Mouse (Mus musculus) embryonic facial prominence, embryonic 15.5 days (tissue): ENCODE data around the gene Slc30a7. TPM values are rescaled to one million over a fixed set of nuclear protein-coding genes. Genes with fewer than 3 reads are reported as not detected.

Source experiments
- ATAC-seq: fragments of 200-750 bp; cut with Nextera tagmentation; 2 replicates; pipeline ENCODE4 v1.8.0; 2017; ENCODE audit warnings: low read depth, moderate TSS enrichment; ENCODE audit not compliant: insufficient number of reproducible peaks, low FRiP score, low TSS enrichment
- H3K27ac ChIP-seq: fragments of 300-500 bp; sonication (generic); replicated peaks from 2 replicates; pipeline ENCODE4 v1.5.1; 2015; ENCODE audit warnings: mild to moderate bottlenecking, inconsistent platforms
- H3K27me3 ChIP-seq: fragments of 300-500 bp; sonication (generic); 2 replicates; pipeline ENCODE4 v1.6.1; 2015; ENCODE audit warnings: inconsistent platforms
- H3K36me3 ChIP-seq: fragments of 300-500 bp; sonication (generic); 2 replicates; pipeline ENCODE4 v1.6.1; 2015; ENCODE audit warnings: mild to moderate bottlenecking, inconsistent platforms
- H3K4me1 ChIP-seq: fragments of 300-500 bp; sonication (generic); 2 replicates; pipeline ENCODE4 v1.6.1; 2015; ENCODE audit warnings: inconsistent platforms
- H3K4me2 ChIP-seq: fragments of 300-500 bp; sonication (generic); replicated peaks from 2 replicates; pipeline ENCODE4 v1.6.1; 2015; ENCODE audit warnings: mild to moderate bottlenecking, inconsistent platforms
- H3K4me3 ChIP-seq: fragments of 300-500 bp; sonication (generic); replicated peaks from 2 replicates; pipeline ENCODE4 v1.5.1; 2015; ENCODE audit warnings: mild to moderate bottlenecking, inconsistent platforms
- H3K9ac ChIP-seq: fragments of 300-500 bp; sonication (generic); 2 replicates; pipeline ENCODE4 v1.6.1; 2015; ENCODE audit warnings: inconsistent platforms
- H3K9me3 ChIP-seq: fragments of 300-500 bp; sonication (generic); replicated peaks from 2 replicates; pipeline ENCODE4 v1.6.1; 2016; ENCODE audit warnings: inconsistent platforms
- WGBS: fragments of 180-500 bp; shearing (Covaris S2); methylation state at CpG from one replicate; pipeline ENCODE4 v1.1.7; 2015; 5-methylcytosine and 5-hydroxymethylcytosine counted together
- polyA plus RNA-seq: library from polyadenylated mRNA; unstranded; fragments of >200 nt; fragmentation: Nextera tagmentation; extraction: Ambion mirVana; gene quantifications from 2 replicates; pipeline ENCODE4 v1.2.1, GENCODE M21; 2015

Slc30a7 gene
- polyA plus RNA-seq, 1 experiment from 2014 or later: 30.3 TPM

DNA sequence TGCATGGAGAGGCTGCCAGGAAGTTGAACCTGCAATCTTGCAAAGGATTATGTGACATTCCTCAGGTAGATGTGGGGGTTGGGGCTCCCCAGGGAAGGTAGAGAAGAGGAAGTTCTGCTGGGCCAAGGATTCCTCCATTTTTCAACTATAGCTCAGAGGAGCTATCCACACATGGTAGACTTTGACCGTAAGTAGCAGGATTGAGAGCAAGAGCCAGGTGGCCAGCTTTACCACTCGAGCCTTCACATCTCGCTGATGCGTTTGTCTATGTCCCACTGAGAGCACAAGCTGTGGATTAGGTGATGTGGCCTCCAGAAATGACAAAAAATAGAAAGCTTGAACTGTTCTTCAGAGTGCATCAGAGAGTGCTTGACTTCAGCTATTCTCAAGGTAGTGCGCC, 11.9 kb upstream of the Slc30a7 start:
- ATAC-seq: no peak
- H3K36me3 ChIP-seq: 0 out of 2 replicates have a peak, but pooled peaks cover under 1% of the 10 kb centered on the region
- WGBS: 86% methylated on average over 5 of the region's 5 CpGs
- H3K4me1 ChIP-seq: no peaks in the 10 kb centered on the region
- no peaks in the 10 kb centered on the region for H3K9me3 ChIP-seq
- H3K9ac ChIP-seq: no peak overlapping the region
- no peak overlapping the region for H3K4me2 ChIP-seq
- H3K27me3 ChIP-seq: no peaks in the 10 kb centered on the region
- H3K4me3 ChIP-seq: no peak overlapping the region
- no peak overlapping the region for H3K27ac ChIP-seq

DNA sequence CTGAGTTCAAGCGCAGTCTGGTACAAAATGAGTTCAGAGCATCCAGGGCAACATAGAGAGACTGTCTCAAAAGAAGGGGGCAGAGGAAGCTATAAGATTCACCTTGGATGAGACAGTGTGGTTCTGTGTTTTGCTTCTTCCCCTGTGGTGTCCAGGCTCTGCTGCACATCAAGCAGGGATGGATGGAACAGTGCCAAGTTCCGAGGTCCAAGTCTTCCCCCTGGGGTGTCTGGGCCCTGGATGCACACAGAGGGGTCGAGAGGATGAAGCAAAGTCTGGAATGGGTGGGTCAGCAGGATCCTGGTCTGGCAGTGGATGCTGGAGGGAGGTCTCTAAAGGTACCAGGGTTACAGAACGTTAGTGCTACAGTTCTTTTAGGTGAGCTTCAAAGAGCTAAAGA, 11.4 kb upstream of the Slc30a7 start:
- ATAC-seq: no peak
- Histone ChIP-seq H3K9ac (no peak overlapping the region), H3K4me3 (no peak overlapping the region), H3K4me1 (no peaks in the 10 kb centered on the region), H3K36me3 (no peaks in the 10 kb centered on the region), H3K4me2 (no peak overlapping the region), H3K27me3 (no peaks in the 10 kb centered on the region), H3K9me3 (no peaks in the 10 kb centered on the region), H3K27ac (no peak overlapping the region)
- 67% methylated on average over 4 of the region's 4 CpGs for WGBS

DNA sequence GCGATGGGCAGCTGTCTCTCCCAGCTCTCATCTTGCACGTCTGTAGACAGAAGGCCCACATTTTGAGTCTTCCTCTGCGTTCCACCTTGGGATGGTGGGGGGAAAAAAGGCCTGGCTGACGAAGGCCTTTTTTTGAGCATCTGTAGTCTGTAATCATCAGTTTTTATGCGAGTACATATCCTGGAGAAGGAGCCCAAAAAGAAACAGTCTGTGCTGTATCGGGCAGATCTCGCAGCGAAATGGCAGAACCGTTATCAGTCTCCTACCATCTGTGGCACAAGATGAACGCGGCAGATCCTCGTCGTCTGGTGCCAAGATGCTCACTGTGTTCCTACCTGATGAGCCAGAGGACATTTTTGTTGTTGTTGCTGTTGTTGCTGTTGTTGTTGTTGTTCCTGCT, 8.9 kb upstream of the Slc30a7 start:
- Histone ChIP-seq H3K4me3 (no peak overlapping the region), H3K4me2 (no peak overlapping the region), H3K4me1 (no peaks in the 10 kb centered on the region), H3K9ac (no peak overlapping the region), H3K9me3 (no peaks in the 10 kb centered on the region), H3K36me3 (no peaks in the 10 kb centered on the region), H3K27ac (no peak overlapping the region), H3K27me3 (no peaks in the 10 kb centered on the region)
- no peak for ATAC-seq
- WGBS: 89% methylated on average over 13 of the region's 13 CpGs

DNA sequence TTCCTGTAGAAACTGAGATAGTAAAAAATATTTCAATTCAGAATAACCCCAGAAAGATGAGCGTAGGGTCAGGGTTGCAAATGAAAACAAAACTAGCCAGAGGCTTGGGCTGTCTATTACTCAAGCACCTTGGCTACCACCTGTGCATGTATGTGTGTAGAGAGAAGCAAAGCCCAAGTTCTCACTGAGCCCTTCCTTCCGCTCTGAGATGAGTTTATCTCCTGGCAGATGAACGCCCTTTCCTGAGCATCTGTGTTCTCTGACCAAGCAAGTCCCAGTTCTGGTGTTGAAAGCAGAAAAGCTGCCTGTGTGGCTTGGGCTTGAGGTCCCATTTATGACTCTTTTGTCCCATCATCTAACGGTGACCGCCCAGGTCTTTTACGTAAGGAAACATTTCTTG, 7.7 kb upstream of the Slc30a7 start:
- no peak overlapping the region for H3K9ac ChIP-seq
- H3K27ac ChIP-seq: no peak overlapping the region
- H3K36me3 ChIP-seq: no peaks in the 10 kb centered on the region
- WGBS: 92% methylated on average over 6 of the region's 6 CpGs
- H3K4me3 ChIP-seq: no peak overlapping the region
- H3K27me3 ChIP-seq: no peaks in the 10 kb centered on the region
- ATAC-seq: no peak
- H3K4me1 ChIP-seq: no peaks in the 10 kb centered on the region
- no peak overlapping the region for H3K4me2 ChIP-seq
- no peaks in the 10 kb centered on the region for H3K9me3 ChIP-seq

DNA sequence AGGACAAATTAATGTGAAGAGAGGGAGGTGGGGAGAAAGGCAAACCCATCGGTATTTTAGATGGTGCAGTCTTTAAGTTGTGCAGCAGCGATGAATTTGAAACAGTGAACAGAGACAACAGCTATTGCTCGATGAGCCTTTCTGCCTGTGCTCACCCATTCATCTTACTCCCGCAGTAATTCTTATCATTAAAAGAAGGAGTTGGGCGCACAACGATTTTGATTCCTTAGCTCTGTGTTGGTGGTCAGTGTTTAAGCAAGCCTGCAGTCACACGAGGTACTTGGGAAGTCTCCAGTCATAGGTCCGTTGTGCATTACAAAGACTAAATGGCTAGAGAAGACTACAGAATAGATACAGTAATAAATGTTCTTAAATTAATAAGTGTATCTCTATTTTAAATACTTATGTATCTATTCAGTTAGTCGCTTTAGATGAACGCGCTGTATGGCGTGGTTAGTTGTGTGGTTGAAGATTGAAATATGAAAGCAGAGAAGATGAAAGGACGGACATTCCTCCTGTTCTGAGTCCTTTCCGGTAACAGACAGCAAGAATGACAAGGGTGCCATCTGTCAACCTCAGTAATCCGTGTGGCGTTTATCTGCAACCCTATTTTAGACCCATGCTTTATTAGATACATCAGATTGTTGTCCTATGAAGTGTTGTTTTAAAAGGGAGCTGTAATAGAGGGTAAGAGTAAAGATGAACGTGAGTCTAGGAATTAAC, 2.6 kb upstream of the Slc30a7 start:
- 84% methylated on average over 17 of the region's 17 CpGs for WGBS
- Histone ChIP-seq H3K4me1 (peaks cover 6% of the 10 kb centered on the region; the same call in 1 of the 2 replicates), H3K9ac (no peak overlapping the region), H3K9me3 (no peaks in the 10 kb centered on the region), H3K36me3 (no peaks in the 10 kb centered on the region), H3K4me2 (no peak overlapping the region), H3K27me3 (no peaks in the 10 kb centered on the region), H3K27ac (no peak overlapping the region), H3K4me3 (no peak overlapping the region)
- ATAC-seq: no peak

DNA sequence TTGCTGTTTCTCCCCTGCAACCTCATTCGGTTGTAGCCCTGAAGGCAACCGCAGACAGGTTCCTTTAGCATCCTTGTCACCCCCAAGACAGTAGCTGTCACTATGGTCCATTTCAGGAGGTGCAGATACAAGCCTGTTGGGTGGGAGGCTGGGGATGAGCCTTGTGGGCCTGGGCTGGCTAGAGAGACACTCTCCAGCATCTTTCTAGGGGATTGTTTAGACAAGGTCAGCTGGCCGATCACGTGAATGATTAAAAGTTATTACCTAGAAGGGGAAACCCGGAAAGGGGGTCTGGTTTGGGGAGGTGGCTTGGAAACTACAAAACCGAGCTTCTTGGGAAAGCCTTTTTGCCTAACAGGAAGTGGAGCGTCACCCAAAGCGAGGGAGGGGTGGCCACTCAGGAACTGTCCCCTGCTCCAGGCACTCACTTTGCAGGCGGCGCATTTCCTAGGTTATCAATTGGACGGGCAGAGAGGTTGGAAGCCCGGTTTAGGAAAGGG, 785 bp upstream of the Slc30a7 start:
- Histone ChIP-seq H3K36me3 (peaks cover 8% of the 10 kb centered on the region; the same call in 1 of the 2 replicates), H3K27ac (peak overlapping the region; percentile 86), H3K9me3 (no peaks in the 10 kb centered on the region), H3K4me2 (peak overlapping the region; percentile 86), H3K4me3 (peak overlapping the region; percentile 85), H3K27me3 (no peaks in the 10 kb centered on the region), H3K9ac (peak overlapping the region; percentile 78), H3K4me1 (peaks cover 6% of the 10 kb centered on the region; the same call in 1 of the 2 replicates)
- 0% methylated on average over 12 of the region's 12 CpGs for WGBS
- peak; percentile 48 for ATAC-seq

DNA sequence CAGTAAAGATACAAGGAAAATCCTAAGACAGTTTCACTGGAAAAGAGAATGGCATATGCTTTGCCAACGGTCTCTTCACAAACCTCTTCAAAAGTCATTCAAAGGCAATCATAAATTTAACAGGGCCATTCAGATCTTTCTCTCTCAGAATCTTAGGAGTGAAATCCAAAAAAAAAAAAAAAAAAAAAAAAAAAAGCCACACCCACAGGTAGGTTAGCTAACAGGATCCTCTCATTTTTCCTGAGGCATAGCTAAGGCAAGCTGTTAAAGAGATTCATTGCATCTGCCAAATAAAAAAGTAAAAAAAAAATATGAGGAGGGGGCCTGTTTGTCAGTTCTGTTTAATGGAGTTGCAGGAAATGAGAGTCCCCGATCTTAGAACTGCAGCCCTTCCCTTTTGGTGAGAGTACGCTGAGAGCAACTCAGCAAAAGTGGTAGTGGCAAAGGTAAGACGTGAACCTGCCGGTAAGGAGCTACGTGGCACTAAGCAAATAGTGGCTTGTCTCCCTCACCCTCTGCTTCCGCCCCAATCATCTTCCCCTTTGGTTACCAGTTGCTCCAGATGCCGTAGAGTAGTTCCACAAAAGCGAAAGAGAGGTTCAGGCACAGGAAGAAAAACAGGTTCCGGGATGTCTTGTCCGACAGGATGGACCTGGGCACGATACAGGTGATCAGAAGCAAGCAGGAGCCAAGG, 775 bp downstream of the Slc30a7 start:
- peaks cover 14% of the 10 kb centered on the region; the same call in 1 of the 2 replicates for H3K36me3 ChIP-seq
- H3K4me1 ChIP-seq: peaks cover 6% of the 10 kb centered on the region; the same call in 1 of the 2 replicates
- 7% methylated on average over 12 of the region's 12 CpGs for WGBS
- H3K27ac ChIP-seq: peak overlapping the region; percentile 86
- no peaks in the 10 kb centered on the region for H3K9me3 ChIP-seq
- H3K9ac ChIP-seq: peak overlapping the region; percentile 78
- 0 out of 2 replicates have a peak, but pooled peaks have one; percentile 12 for ATAC-seq
- H3K27me3 ChIP-seq: no peaks in the 10 kb centered on the region
- H3K4me3 ChIP-seq: peak overlapping the region; percentile 85
- peak overlapping the region; percentile 86 for H3K4me2 ChIP-seq

DNA sequence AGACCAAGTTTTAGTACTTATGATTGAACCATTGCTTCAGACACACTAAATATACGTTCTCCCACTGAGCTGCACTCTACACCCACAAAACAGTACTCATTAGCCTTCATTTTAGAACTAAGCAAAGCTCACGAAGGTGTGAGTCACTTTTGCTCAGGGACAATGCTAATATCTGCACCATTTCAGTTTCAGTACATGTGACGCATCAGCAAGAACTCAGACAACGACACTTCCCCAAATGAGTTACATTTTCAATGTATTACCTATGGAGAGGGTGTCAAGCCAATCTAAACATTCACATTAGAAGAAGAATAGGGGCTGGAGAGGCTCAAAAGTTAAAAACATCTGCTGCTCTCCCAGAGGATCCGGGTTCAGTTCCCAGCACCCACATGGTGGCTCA, 10.3 kb downstream of the Slc30a7 start:
- Histone ChIP-seq H3K4me1 (0 out of 2 replicates have a peak, but pooled peaks cover 3% of the 10 kb centered on the region), H3K27me3 (no peaks in the 10 kb centered on the region), H3K9me3 (no peaks in the 10 kb centered on the region), H3K9ac (no peak overlapping the region), H3K4me2 (no peak overlapping the region), H3K27ac (no peak overlapping the region), H3K4me3 (no peak overlapping the region), H3K36me3 (peaks cover 36% of the 10 kb centered on the region)
- WGBS: 86% methylated on average over 5 of the region's 5 CpGs
- ATAC-seq: no peak

DNA sequence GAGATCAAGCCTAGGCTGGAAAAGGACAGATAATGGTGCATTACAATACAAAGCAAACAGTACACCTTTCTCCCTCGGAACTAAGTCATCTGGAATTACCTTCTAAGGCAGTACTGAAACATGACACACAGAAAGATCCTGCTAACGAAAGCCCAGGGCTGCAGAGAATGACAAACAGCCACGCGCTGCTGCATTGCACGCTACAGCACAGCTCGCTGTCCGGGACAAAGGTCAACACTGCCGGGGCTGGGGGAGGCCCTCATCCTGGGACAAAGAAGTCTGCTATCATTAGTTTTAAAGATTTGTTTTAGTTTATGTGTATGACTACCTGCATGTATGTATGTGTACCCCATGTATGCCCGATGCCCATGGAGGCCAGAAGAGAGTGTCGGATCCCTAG, 14.2 kb downstream of the Slc30a7 start:
- Histone ChIP-seq H3K4me2 (no peak overlapping the region), H3K4me3 (no peak overlapping the region), H3K4me1 (0 out of 2 replicates have a peak, but pooled peaks cover 3% of the 10 kb centered on the region), H3K9me3 (no peaks in the 10 kb centered on the region), H3K27me3 (no peaks in the 10 kb centered on the region), H3K27ac (no peak overlapping the region), H3K36me3 (peaks cover 15% of the 10 kb centered on the region), H3K9ac (no peak overlapping the region)
- no peak for ATAC-seq
- 63% methylated on average over 10 of the region's 10 CpGs for WGBS

DNA sequence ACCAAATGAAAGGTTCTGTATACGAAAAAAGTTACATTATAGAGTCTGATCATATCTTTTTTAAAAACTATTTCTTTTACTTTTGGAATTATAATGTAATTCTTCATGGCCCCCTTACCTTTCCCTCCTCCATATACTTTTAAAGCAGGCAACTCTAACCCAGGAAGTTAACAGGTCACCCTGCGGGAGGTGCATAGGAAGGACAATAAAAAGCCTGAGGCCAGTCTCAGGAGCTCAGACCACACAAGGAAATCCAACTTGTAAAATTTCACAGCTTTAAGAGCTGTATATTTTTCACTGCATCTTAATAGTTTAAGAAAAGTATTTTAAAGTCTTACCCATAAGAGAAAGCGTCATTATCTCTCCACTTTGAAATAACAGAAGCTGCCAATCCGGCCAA, 14.6 kb downstream of the Slc30a7 start:
- Histone ChIP-seq H3K4me1 (0 out of 2 replicates have a peak, but pooled peaks cover 3% of the 10 kb centered on the region), H3K36me3 (peaks cover 11% of the 10 kb centered on the region; the same call in 1 of the 2 replicates), H3K4me2 (no peak overlapping the region), H3K9me3 (no peaks in the 10 kb centered on the region), H3K9ac (no peak overlapping the region), H3K27me3 (no peaks in the 10 kb centered on the region), H3K27ac (no peak overlapping the region), H3K4me3 (no peak overlapping the region)
- no peak for ATAC-seq
- WGBS: 75% methylated on average over 4 of the region's 4 CpGs

DNA sequence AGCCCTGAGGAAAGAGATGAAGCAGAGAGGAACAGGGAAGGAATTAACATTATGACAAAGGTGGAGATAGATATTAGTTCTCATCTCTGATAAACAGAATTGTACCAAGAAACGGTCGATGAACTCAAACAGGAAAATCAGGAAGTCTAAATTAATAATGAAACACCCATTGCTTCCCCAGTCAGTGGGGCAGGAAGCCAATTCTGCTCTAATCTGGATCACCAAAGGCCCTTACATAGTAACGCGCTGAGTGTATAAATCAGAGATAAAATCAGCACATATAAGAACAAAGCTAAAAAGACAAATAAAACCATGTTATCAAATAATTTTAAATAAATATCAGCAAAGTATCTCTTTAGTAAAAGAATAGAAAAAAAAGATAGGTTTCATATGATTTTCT, 15.1 kb downstream of the Slc30a7 start:
- H3K4me2 ChIP-seq: no peak overlapping the region
- WGBS: 72% methylated on average over 4 of the region's 4 CpGs
- ATAC-seq: no peak
- H3K4me1 ChIP-seq: 0 out of 2 replicates have a peak, but pooled peaks cover 3% of the 10 kb centered on the region
- H3K9me3 ChIP-seq: no peaks in the 10 kb centered on the region
- no peaks in the 10 kb centered on the region for H3K27me3 ChIP-seq
- no peak overlapping the region for H3K4me3 ChIP-seq
- H3K9ac ChIP-seq: no peak overlapping the region
- H3K27ac ChIP-seq: no peak overlapping the region
- H3K36me3 ChIP-seq: peaks cover 10% of the 10 kb centered on the region; the same call in 1 of the 2 replicates
